Mouse (Mus musculus) adrenal gland, adult 18-20 months (tissue): ENCODE results near the gene Ralgps1. TPM values are rescaled to one million over a fixed set of nuclear protein-coding genes. Genes with fewer than 3 reads are reported as not detected.

ENCODE experiments used
- DNase-seq, 2 experiments: peaks; one replicate each; pipeline ENCODE4 v3.0.0; 2021 to 2022; ENCODE audit warnings: low spot score in 2 of 2
- total RNA-seq, 2 experiments: library from RNA; stranded (reverse); gene quantifications; 1 replicate in 1 of 2; 2 replicates in 1 of 2; pipeline ENCODE4 v1.2.3; 2021

The Ralgps1 gene
- total RNA-seq, 2 experiments from 2014 or later = 5.1 to 5.7 TPM

GRCm38 (mm10) chr2:33248549-33248948 lies 122.7 kb downstream of the Ralgps1 start:
- DNase-seq = no peak

- DNase-seq = no peak
Measured at GRCm38 (mm10) chr2:33246841-33247240, 124.4 kb downstream of the Ralgps1 start.

- DNase-seq = no peak
Measured at GRCm38 (mm10) chr2:33245350-33245749, 125.9 kb downstream of the Ralgps1 start.

GRCm38 (mm10) chr2:33244880-33245279 lies 126.4 kb downstream of the Ralgps1 start:
- no peak for DNase-seq

GRCm38 (mm10) chr2:33237581-33237980 lies 133.7 kb downstream of the Ralgps1 start:
- DNase-seq = no peak

- no peak for DNase-seq
Measured at GRCm38 (mm10) chr2:33234848-33235247, 136.4 kb downstream of the Ralgps1 start.

- no peak for DNase-seq
Measured at GRCm38 (mm10) chr2:33233856-33234255, 137.4 kb downstream of the Ralgps1 start.

- DNase-seq = no peak
Measured at GRCm38 (mm10) chr2:33232782-33233570, 138.3 kb downstream of the Ralgps1 start.

GRCm38 (mm10) chr2:33231788-33232187 lies 139.5 kb downstream of the Ralgps1 start:
- no peak for DNase-seq

GRCm38 (mm10) chr2:33230701-33231100 lies 140.6 kb downstream of the Ralgps1 start:
- DNase-seq = no peak

GRCm38 (mm10) chr2:33228551-33228950 lies 142.7 kb downstream of the Ralgps1 start:
- no peak for DNase-seq

- DNase-seq = no peak
Measured at GRCm38 (mm10) chr2:33228077-33228476, 143.2 kb downstream of the Ralgps1 start.

- no peak for DNase-seq
Measured at GRCm38 (mm10) chr2:33225921-33226320, 145.4 kb downstream of the Ralgps1 start.

- DNase-seq = no peak
Measured at GRCm38 (mm10) chr2:33223656-33224358, 147.5 kb downstream of the Ralgps1 start.

- DNase-seq = no peak
Measured at GRCm38 (mm10) chr2:33222480-33222879, 148.8 kb downstream of the Ralgps1 start.

- DNase-seq = no peak
Measured at GRCm38 (mm10) chr2:33221339-33221900, 149.9 kb downstream of the Ralgps1 start.

GRCm38 (mm10) chr2:33220674-33221338 lies 150.5 kb downstream of the Ralgps1 start:
- DNase-seq = no peak

GRCm38 (mm10) chr2:33220246-33220645 lies 151.0 kb downstream of the Ralgps1 start:
- DNase-seq = no peak

- DNase-seq = no peak
Measured at GRCm38 (mm10) chr2:33219637-33220036, 151.6 kb downstream of the Ralgps1 start.

- peak; percentile 31 to 45 for DNase-seq
Measured at GRCm38 (mm10) chr2:33218903-33219625, 152.2 kb downstream of the Ralgps1 start.

- DNase-seq = no peak
Measured at GRCm38 (mm10) chr2:33217425-33217794, 153.9 kb downstream of the Ralgps1 start.
